Mouse (Mus musculus) brain, embryonic 18.5 days (tissue): ENCODE measurements around the gene Mansc4.

Source experiments
- DNase-seq: peaks from one replicate; pipeline ENCODE4 v3.0.0-alpha.2; 2012; ENCODE audit warnings: low read depth, low spot score

Mansc4 gene

GRCm38 (mm10) chr6:147028396-147028795 lies 58.4 kb downstream of the Mansc4 start:
- DNase-seq = no peak
